Mouse (Mus musculus) brain, embryonic 14.5 days (tissue): ENCODE data around the gene Mrpl22. TPM values are rescaled to one million over a fixed set of nuclear protein-coding genes. Genes with fewer than 3 reads are reported as not detected.
"Not testable (repeated sequence)": the region's sequence is repeated elsewhere in the genome, so short reads cannot be mapped to it uniquely, and the experiment has no call there.

Source experiments
- DNase-seq: peaks from one replicate; pipeline ENCODE4 v3.0.0-alpha.2; 2011; ENCODE audit warnings: low read depth
- CTCF ChIP-seq: fragments of 200-500 bp; IDR thresholded peaks from 2 replicates; pipeline ENCODE4 v1.5.1; 2012; ENCODE audit warnings: inconsistent platforms, mild to moderate bottlenecking, moderate library complexity, borderline replicate concordance; ENCODE audit not compliant: insufficient read depth, insufficient read length; ENCODE audit errors: extremely low read depth
- POLR2A ChIP-seq: fragments of 200-500 bp; IDR thresholded peaks from 2 replicates; pipeline ENCODE4 v1.6.1; 2012; ENCODE audit warnings: mild to moderate bottlenecking, inconsistent platforms, borderline replicate concordance; ENCODE audit not compliant: poor library complexity, insufficient read depth, insufficient read length, severe bottlenecking; ENCODE audit errors: extremely low read depth
- polyA plus RNA-seq: library from polyadenylated mRNA; depleted of rRNA; stranded (reverse); fragments of >200 nt; gene quantifications from 2 replicates; pipeline ENCODE4 v1.2.3, GENCODE M21; 2012; rRNA removed

The Mrpl22 gene
- polyA plus RNA-seq, 1 experiment: 56.5 TPM

- no peak for DNase-seq
- TF ChIP-seq CTCF (no peak), POLR2A (no peak)
Measured at GRCm38 (mm10) chr11:58214391-58215048, 43.1 kb downstream of the Mrpl22 start.

DNA sequence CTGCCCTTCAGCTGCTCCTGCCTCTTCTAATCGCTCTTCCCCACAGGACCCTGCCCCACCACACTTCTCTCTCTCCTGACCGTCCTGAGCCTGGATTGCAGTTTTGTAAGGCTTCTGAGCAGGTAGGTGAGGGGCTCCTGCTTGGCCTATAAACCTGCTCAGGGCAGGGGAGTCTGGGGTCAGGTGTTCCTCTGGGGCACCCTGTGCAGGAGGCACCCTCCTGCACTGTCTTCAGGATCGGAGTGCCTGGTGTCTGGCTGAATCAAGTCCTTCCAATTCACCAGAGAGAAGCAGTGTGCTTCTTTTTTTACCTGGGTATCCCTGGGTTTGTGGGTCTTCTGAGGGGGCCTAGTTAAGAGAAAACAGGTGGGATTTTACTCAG is 43.6 kb downstream of the Mrpl22 start:
- not testable (repeated sequence) for DNase-seq

GRCm38 (mm10) chr11:58215814-58216213 is 44.4 kb downstream of the Mrpl22 start:
- no peak for DNase-seq
- no peak for TF ChIP-seq POLR2A
- TF ChIP-seq CTCF: no peak

- TF ChIP-seq POLR2A (no peak), CTCF (no peak)
- DNase-seq: no peak
Measured at GRCm38 (mm10) chr11:58216823-58217222, 45.4 kb downstream of the Mrpl22 start.

DNA sequence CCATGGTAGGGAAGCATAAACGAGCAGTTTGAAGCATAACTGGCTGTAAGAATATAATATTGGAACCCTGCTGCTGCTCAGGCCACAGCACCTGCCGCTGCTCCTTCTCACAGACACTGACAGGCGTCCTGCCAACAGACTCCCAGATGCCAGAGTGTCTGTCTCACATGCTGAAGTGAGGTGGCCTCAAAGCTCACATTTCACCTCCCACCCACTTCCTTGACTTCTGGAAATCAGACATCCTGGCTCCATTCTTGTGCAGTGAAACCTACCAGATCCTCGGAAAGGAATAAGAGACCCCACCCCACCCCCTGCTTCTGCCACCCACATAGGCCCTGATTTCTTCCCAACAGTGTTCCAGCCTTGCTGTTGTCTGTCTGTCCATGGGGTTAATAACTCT is 52.3 kb downstream of the Mrpl22 start:
- DNase-seq: peak; percentile 15
- no peak for TF ChIP-seq POLR2A
- no peak for TF ChIP-seq CTCF

DNA sequence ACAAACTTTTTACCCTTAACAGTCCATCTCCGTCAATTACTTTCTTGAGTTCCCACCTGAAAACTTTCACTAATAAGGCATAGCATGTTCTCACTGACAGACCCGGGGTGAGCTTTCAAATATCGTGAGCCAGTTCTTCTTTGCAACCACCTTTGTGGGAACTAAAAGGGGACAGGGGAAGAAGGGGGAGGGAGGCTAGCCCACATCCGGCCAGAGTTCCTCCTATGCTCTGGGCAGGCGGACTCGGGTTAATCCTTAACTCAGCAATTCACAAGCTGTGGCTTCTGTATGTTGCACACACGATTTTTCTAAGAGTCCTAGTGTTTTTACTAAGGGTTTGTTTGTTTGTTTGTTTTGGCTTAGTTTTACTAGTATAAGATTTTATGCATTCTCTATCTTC is 52.9 kb downstream of the Mrpl22 start:
- no peak for DNase-seq
- TF ChIP-seq POLR2A (no peak), CTCF (no peak)

- DNase-seq: not testable (repeated sequence)
Measured at GRCm38 (mm10) chr11:58224872-58225271, 53.4 kb downstream of the Mrpl22 start.

- TF ChIP-seq CTCF: peak; percentile 93
- no peak for TF ChIP-seq POLR2A
- peak; percentile 65 for DNase-seq
Measured at GRCm38 (mm10) chr11:58225655-58226054, 54.2 kb downstream of the Mrpl22 start.

- DNase-seq: no peak
- TF ChIP-seq CTCF: no peak
- no peak for TF ChIP-seq POLR2A
Measured at GRCm38 (mm10) chr11:58226425-58226824, 55.0 kb downstream of the Mrpl22 start.

GRCm38 (mm10) chr11:58228021-58228420 is 56.6 kb downstream of the Mrpl22 start:
- not testable (repeated sequence) for DNase-seq

Other genes with a start within 250 kb of the Mrpl22 start
- 36.5 and 57.6 TPM in 2 replicates for gene Larp1, start 162.6 kb upstream of the Mrpl22 start, polyA plus RNA-seq
- not detected in 2 replicates for gene Gm12248, start 78.5 kb upstream of the Mrpl22 start, polyA plus RNA-seq
- gene Cnot8, start 67.5 kb upstream of the Mrpl22 start, polyA plus RNA-seq: 103 and 123 TPM in 2 replicates
- gene Gemin5, start 3.1 kb upstream of the Mrpl22 start, polyA plus RNA-seq: 12.2 and 15.6 TPM in 2 replicates
- 0.82 and 1.2 TPM in 2 replicates for gene Igtp, start 27.9 kb downstream of the Mrpl22 start, polyA plus RNA-seq
- gene Irgm2, start 28.0 kb downstream of the Mrpl22 start, polyA plus RNA-seq: 0.61 and 1.2 TPM in 2 replicates
- not detected in 2 replicates for gene 4930438A08Rik, start 103.1 kb downstream of the Mrpl22 start, polyA plus RNA-seq
- 43.0 and 83.0 TPM in 2 replicates for gene Zfp692, start 135.4 kb downstream of the Mrpl22 start, polyA plus RNA-seq
- 41.9 and 47.0 TPM in 2 replicates for gene Zfp672, start 158.7 kb downstream of the Mrpl22 start, polyA plus RNA-seq
- gene Sh3bp5l, start 159.1 kb downstream of the Mrpl22 start, polyA plus RNA-seq: 39.9 and 46.8 TPM in 2 replicates
- 0.27 and 0.34 TPM in 2 replicates for gene Lypd8, start 207.4 kb downstream of the Mrpl22 start, polyA plus RNA-seq
- gene 1810065E05Rik, start 249.4 kb downstream of the Mrpl22 start, polyA plus RNA-seq: not detected in 2 replicates